Mouse (Mus musculus): Measurements from ENCODE around the gene Sf3a2. TPM values are rescaled to one million over a fixed set of nuclear protein-coding genes. Genes with fewer than 3 reads are reported as not detected.

Sf3a2 gene
- polyA plus RNA-seq, 1 experiment from 2014 or later = 77.7 TPM

GRCm38 (mm10) chr10:80838346-80838912 lies 40.4 kb downstream of the Sf3a2 start:
- Histone ChIP-seq H3K36me3 (ENCODE audit: control insufficient read depth, insufficient read depth, low read length) (no peaks in the 10 kb centered on the region), H3K4me3 (ENCODE audit: low read depth, low read length) (no peak overlapping the region), H3K9ac (replicated peaks; ENCODE audit: low read depth, low read length) (no peak overlapping the region), H3K9me3 (ENCODE audit: control insufficient read depth, low read depth, low read length) (peaks cover 5% of the 10 kb centered on the region; the same call in 1 of the 2 replicates), H3K27ac (ENCODE audit: low read length) (no peak overlapping the region), H3K27me3 (ENCODE audit: control insufficient read depth, insufficient read depth, low read length) (peaks cover 38% of the 10 kb centered on the region), H3K4me1 (ENCODE audit: control insufficient read depth, insufficient read depth, low read length) (peaks cover 4% of the 10 kb centered on the region; the same call in 1 of the 2 replicates), H3K4me2 (replicated peaks; ENCODE audit: low read depth, low read length) (no peak overlapping the region)
- WGBS = 65% methylated on average over 2 of the region's 2 CpGs
- ATAC-seq (ENCODE audit: insufficient number of reproducible peaks, insufficient read depth, low FRiP score, low read depth) = no peak

DNA sequence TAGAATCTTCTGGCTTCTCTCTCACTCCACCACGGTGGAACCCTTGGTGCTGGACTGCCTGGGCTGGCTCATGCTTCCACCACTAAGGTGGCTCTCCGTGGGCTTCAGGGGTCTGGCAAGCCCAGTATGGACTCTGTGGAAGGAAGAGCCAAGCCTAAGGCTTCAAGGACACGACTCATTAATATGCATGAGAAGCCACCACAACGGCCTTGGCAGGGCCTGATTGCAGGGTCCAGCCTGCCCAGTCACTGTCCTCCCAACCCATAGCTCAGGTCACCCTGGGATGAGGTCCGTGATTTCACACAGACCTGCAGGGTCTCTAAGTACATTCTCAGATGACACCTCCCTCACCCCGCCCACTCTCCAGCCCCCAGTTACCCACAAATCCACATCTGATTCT lies 41.9 kb downstream of the Sf3a2 start:
- ATAC-seq (ENCODE audit: insufficient number of reproducible peaks, insufficient read depth, low FRiP score, low read depth) = no peak
- WGBS = 66% methylated on average over 6 of the region's 6 CpGs
- Histone ChIP-seq H3K4me2 (replicated peaks; ENCODE audit: low read depth, low read length) (no peak overlapping the region), H3K9ac (replicated peaks; ENCODE audit: low read depth, low read length) (no peak overlapping the region), H3K9me3 (ENCODE audit: control insufficient read depth, low read depth, low read length) (peaks cover under 1% of the 10 kb centered on the region; the same call in 1 of the 2 replicates), H3K27ac (ENCODE audit: low read length) (no peak overlapping the region), H3K36me3 (ENCODE audit: control insufficient read depth, insufficient read depth, low read length) (no peaks in the 10 kb centered on the region), H3K27me3 (ENCODE audit: control insufficient read depth, insufficient read depth, low read length) (peaks cover 46% of the 10 kb centered on the region), H3K4me1 (ENCODE audit: control insufficient read depth, insufficient read depth, low read length) (peaks cover 7% of the 10 kb centered on the region; the same call in 1 of the 2 replicates), H3K4me3 (ENCODE audit: low read depth, low read length) (no peak overlapping the region)

GRCm38 (mm10) chr10:80841685-80842084 lies 43.7 kb downstream of the Sf3a2 start:
- no peak for ATAC-seq (ENCODE audit: insufficient number of reproducible peaks, insufficient read depth, low FRiP score, low read depth)
- Histone ChIP-seq H3K27me3 (ENCODE audit: control insufficient read depth, insufficient read depth, low read length) (peaks cover 39% of the 10 kb centered on the region), H3K4me1 (ENCODE audit: control insufficient read depth, insufficient read depth, low read length) (0 out of 2 replicates have a peak, but pooled peaks cover 4% of the 10 kb centered on the region), H3K9me3 (ENCODE audit: control insufficient read depth, low read depth, low read length) (no peaks in the 10 kb centered on the region), H3K9ac (replicated peaks; ENCODE audit: low read depth, low read length) (no peak overlapping the region), H3K4me2 (replicated peaks; ENCODE audit: low read depth, low read length) (no peak overlapping the region), H3K27ac (ENCODE audit: low read length) (no peak overlapping the region), H3K4me3 (ENCODE audit: low read depth, low read length) (no peak overlapping the region), H3K36me3 (ENCODE audit: control insufficient read depth, insufficient read depth, low read length) (no peaks in the 10 kb centered on the region)
- WGBS = 80% methylated on average over 2 of the region's 2 CpGs

DNA sequence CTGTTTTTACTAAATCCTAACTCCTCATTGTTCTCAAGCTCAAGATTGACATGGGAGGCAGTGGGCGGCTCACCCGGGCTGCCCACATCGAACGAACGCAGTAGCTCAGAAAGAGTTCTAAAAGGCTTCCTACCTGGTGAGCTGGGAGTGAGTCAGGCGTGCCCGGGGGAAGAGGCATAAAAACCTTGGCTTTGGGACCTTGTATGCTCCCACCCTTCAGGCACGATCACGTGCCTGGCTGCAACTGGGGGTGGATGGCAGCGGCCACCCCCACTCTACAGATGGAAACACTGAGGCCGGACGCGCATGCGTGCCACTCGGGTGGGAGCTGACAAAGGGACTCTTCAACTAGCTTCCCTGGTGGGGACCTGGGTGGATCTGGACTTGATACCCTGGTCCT lies 44.3 kb downstream of the Sf3a2 start:
- Histone ChIP-seq H3K9me3 (ENCODE audit: control insufficient read depth, low read depth, low read length) (no peaks in the 10 kb centered on the region), H3K4me3 (ENCODE audit: low read depth, low read length) (no peak overlapping the region), H3K4me1 (ENCODE audit: control insufficient read depth, insufficient read depth, low read length) (0 out of 2 replicates have a peak, but pooled peaks cover 4% of the 10 kb centered on the region), H3K27ac (ENCODE audit: low read length) (no peak overlapping the region), H3K27me3 (ENCODE audit: control insufficient read depth, insufficient read depth, low read length) (peaks cover 37% of the 10 kb centered on the region), H3K4me2 (replicated peaks; ENCODE audit: low read depth, low read length) (no peak overlapping the region), H3K9ac (replicated peaks; ENCODE audit: low read depth, low read length) (no peak overlapping the region), H3K36me3 (ENCODE audit: control insufficient read depth, insufficient read depth, low read length) (no peaks in the 10 kb centered on the region)
- 77% methylated on average over 15 of the region's 15 CpGs for WGBS
- ATAC-seq (ENCODE audit: insufficient number of reproducible peaks, insufficient read depth, low FRiP score, low read depth) = no peak

DNA sequence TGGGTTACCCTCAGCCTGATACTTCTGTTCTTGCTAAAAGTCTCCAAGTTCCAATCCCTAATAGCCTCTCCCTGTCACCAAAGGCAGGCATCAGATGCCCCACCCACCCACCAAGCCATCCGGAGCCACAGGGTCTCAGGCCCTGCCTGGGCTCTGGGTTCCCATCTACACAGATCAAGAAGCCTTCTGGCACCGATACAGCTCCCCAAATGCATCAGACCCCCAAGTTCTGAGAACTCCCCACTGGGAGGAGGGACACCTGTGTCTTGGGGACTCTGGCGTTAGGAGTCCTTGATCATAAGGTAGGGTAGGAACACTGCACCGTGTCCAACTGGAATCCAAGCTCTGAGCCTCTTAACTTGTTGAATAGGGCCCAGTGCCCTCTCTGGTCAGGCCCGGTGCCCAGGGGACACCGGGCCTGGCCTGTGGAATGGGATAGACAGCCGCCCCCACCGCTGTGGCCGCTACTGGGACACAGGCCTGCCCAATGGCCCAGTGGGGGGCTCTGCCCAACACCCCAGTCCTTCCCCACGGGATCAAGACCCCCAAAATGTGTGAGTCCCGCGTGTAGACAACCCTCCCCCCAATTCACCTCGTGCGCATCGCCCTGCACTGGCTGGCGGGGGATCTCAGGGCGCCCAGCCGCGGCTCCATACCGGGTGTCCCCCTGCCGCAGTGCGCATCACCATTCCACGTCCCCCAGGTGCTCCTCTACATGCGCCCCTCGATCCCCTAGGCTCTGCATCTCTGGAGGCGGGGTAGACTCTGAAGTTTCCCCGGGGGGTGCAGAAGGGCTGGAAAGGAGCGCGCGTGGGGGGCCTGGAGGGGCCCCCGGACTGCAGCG lies 45.3 kb downstream of the Sf3a2 start:
- Histone ChIP-seq H3K9me3 (ENCODE audit: control insufficient read depth, low read depth, low read length) (no peaks in the 10 kb centered on the region), H3K4me2 (replicated peaks; ENCODE audit: low read depth, low read length) (peak overlapping the region; percentile 70), H3K27ac (ENCODE audit: low read length) (no peak overlapping the region), H3K27me3 (ENCODE audit: control insufficient read depth, insufficient read depth, low read length) (peaks cover 37% of the 10 kb centered on the region), H3K4me1 (ENCODE audit: control insufficient read depth, insufficient read depth, low read length) (0 out of 2 replicates have a peak, but pooled peaks cover 5% of the 10 kb centered on the region), H3K4me3 (ENCODE audit: low read depth, low read length) (peak overlapping the region; percentile 33), H3K9ac (replicated peaks; ENCODE audit: low read depth, low read length) (peak overlapping the region; percentile 22), H3K36me3 (ENCODE audit: control insufficient read depth, insufficient read depth, low read length) (no peaks in the 10 kb centered on the region)
- no peak for ATAC-seq (ENCODE audit: insufficient number of reproducible peaks, insufficient read depth, low FRiP score, low read depth)
- 10% methylated on average over 32 of the region's 32 CpGs for WGBS

DNA sequence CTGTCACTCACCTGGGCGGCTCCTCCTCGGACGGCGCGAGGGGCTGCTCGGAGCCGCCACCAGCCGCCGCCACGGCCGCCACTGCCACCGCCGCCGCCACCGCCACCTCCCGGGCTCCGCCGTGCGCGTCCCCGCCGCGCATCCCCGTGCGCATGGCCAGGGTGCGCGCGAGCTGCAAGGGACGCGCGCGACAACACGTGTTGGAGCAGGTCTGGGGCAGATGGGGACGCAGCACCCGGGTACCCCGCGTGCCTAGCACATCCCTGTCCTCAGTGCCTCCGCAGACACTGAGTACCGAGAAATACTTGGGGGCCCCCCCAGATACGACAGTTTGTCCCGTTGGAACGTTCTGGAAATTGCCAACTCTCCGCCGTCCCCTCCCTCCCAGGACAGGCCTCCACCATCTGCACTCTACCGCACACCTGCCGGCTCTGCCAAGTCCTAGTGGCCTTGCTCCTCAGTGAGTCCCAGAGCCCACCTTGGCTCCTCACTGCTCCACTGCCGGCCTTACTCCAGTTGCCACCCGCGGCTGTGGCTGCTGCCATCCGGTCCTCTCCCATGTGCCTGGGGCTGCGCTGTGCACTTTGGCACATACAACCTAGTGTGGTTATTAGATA lies 46.0 kb downstream of the Sf3a2 start, which contains the start of gene Lingo3:
Gene Lingo3 (minus strand): TSS at position 109 of the 617 bp plus-strand sequence.
- no peaks in the 10 kb centered on the region for H3K36me3 ChIP-seq (ENCODE audit: control insufficient read depth, insufficient read depth, low read length)
- H3K4me1 ChIP-seq (ENCODE audit: control insufficient read depth, insufficient read depth, low read length) = 0 out of 2 replicates have a peak, but pooled peaks cover 8% of the 10 kb centered on the region
- ATAC-seq (ENCODE audit: insufficient number of reproducible peaks, insufficient read depth, low FRiP score, low read depth) = no peak
- no peaks in the 10 kb centered on the region for H3K9me3 ChIP-seq (ENCODE audit: control insufficient read depth, low read depth, low read length)
- H3K9ac ChIP-seq (replicated peaks; ENCODE audit: low read depth, low read length) = peak within 1 kb of the TSS; percentile 22
- peak within 1 kb of the TSS; percentile 70 for H3K4me2 ChIP-seq (replicated peaks; ENCODE audit: low read depth, low read length)
- H3K4me3 ChIP-seq (ENCODE audit: low read depth, low read length) = peak within 1 kb of the TSS; percentile 33
- WGBS = 4% methylated on average over 51 of the region's 51 CpGs
- peaks cover 37% of the 10 kb centered on the region for H3K27me3 ChIP-seq (ENCODE audit: control insufficient read depth, insufficient read depth, low read length)
- no peak within 1 kb of the TSS for H3K27ac ChIP-seq (ENCODE audit: low read length)

- Histone ChIP-seq H3K27me3 (ENCODE audit: control insufficient read depth, insufficient read depth, low read length) (peaks cover 37% of the 10 kb centered on the region), H3K27ac (ENCODE audit: low read length) (no peak overlapping the region), H3K4me3 (ENCODE audit: low read depth, low read length) (no peak overlapping the region), H3K4me2 (replicated peaks; ENCODE audit: low read depth, low read length) (no peak overlapping the region), H3K9me3 (ENCODE audit: control insufficient read depth, low read depth, low read length) (no peaks in the 10 kb centered on the region), H3K9ac (replicated peaks; ENCODE audit: low read depth, low read length) (no peak overlapping the region), H3K4me1 (ENCODE audit: control insufficient read depth, insufficient read depth, low read length) (0 out of 2 replicates have a peak, but pooled peaks cover 8% of the 10 kb centered on the region), H3K36me3 (ENCODE audit: control insufficient read depth, insufficient read depth, low read length) (no peaks in the 10 kb centered on the region)
- no peak for ATAC-seq (ENCODE audit: insufficient number of reproducible peaks, insufficient read depth, low FRiP score, low read depth)
- 58% methylated on average over 8 of the region's 8 CpGs for WGBS
Measured at GRCm38 (mm10) chr10:80845055-80845693, 47.2 kb downstream of the Sf3a2 start.

DNA sequence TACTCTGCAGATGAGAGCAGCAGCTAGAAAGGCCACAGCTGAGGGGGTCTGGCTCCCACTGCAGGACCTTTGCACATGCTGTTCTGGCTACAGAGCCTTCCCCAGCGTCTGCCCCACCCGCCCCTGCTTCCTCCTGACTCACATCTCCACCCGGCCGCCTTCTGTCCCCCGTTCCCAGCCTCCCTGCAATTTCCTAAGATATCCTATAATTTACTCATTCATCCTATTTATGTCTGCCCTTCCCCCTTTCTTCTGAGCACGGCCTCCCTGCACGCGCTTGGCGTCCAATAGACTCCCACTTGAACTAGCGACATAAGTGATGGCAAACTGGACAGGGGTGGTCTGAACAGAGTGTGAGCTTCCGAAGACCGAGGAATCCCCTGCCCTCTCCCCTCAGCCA lies 47.7 kb downstream of the Sf3a2 start:
- Histone ChIP-seq H3K4me3 (ENCODE audit: low read depth, low read length) (no peak overlapping the region), H3K9me3 (ENCODE audit: control insufficient read depth, low read depth, low read length) (no peaks in the 10 kb centered on the region), H3K4me1 (ENCODE audit: control insufficient read depth, insufficient read depth, low read length) (0 out of 2 replicates have a peak, but pooled peaks cover 8% of the 10 kb centered on the region), H3K36me3 (ENCODE audit: control insufficient read depth, insufficient read depth, low read length) (no peaks in the 10 kb centered on the region), H3K27me3 (ENCODE audit: control insufficient read depth, insufficient read depth, low read length) (peaks cover 37% of the 10 kb centered on the region), H3K4me2 (replicated peaks; ENCODE audit: low read depth, low read length) (no peak overlapping the region), H3K9ac (replicated peaks; ENCODE audit: low read depth, low read length) (no peak overlapping the region), H3K27ac (ENCODE audit: low read length) (no peak overlapping the region)
- 71% methylated on average over 12 of the region's 12 CpGs for WGBS
- ATAC-seq (ENCODE audit: insufficient number of reproducible peaks, insufficient read depth, low FRiP score, low read depth) = no peak

All from stomach, embryonic 14.5 days (tissue).